Mouse (Mus musculus): ENCODE results near the gene Bicra. TPM values are rescaled to one million over a fixed set of nuclear protein-coding genes. Genes with fewer than 3 reads are reported as not detected.

Bicra gene
- total RNA-seq, 4 experiments from 2014 or later = 15.4 to 20.0 (median 17.2) TPM

DNA sequence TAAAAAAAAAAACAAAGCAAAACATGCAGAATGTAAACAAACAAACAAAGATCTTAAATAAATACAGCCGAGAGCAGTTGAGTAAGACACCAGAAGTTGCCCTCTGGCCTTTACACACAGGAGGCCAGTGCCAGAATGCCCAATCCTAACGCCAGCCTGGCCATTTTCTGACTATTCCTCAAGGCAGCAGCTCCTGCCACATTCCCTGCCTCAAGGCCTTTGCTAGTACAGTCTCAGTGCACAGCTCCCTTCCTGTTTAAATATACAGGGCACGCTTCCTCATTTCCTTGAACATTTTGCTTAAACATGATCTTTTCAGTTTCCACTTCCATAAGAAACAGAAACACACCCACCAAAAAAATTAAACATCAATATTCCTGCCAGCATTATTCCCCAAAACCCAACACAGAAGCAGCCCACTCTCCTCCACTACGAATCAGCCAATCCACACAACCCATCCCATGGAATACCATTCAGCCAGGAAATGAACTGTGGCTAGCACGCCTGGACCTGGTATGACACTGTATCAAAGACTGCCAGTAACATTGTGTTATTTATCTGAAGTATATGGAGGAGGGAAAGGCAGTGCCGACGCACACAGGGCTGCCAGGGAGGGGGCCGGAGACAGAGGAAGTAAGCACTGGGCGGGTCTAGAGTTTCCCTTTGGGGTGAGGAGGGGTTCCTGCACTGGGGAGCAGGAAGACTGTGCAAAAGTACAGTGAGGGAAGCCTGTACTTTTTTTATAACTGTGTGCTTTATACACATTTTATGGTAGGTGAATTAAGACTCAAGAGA, 29.5 kb downstream of the Bicra start:
- DNase-seq (ENCODE audit: low spot score in 2 of 2) = no peak

GRCm38 (mm10) chr7:16015384-16015783, 32.3 kb downstream of the Bicra start:
- no peak for DNase-seq (ENCODE audit: low spot score in 2 of 2)

GRCm38 (mm10) chr7:16014521-16015175, 33.1 kb downstream of the Bicra start:
- no peak for DNase-seq (ENCODE audit: low spot score in 2 of 2)

GRCm38 (mm10) chr7:16013722-16014275, 33.9 kb downstream of the Bicra start:
- no peak for DNase-seq (ENCODE audit: low spot score in 2 of 2)

DNA sequence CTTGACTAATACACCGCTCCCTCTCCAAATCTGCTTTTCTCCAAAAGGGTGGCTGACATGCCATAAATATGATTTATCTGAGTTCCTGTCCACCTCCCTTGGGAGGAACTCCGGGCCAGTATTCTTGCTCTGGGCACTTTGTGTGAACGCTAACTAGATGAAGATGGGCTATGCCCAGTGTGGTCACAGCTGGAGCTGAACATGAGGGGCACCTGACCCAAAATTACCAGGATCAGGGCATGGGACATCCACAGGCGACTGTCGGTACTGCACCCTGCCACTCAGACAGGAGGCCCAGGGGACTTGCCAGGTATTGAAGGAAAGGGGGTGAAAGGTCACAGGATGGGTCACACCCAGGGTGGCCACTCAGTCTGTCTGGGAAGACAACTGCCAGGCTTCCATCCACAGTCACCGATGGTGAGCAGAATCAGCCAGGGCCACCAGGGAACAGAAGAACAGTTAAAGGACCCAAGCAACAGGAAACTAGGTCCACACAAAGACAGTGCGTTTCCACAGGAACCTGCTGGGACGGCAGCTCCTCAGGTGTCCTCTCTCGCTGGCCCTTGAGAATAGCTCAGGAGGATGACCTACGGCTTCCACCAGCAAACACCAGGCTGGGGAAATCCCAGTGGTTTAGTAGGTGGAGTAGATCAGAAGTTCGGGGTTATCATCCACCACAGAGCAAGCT, 35.0 kb downstream of the Bicra start:
- no peak for DNase-seq (ENCODE audit: low spot score in 2 of 2)

- DNase-seq (ENCODE audit: low spot score in 2 of 2) = no peak
These were observed 36.2 kb downstream of the Bicra start for GRCm38 (mm10) chr7:16011418-16012085.

DNA sequence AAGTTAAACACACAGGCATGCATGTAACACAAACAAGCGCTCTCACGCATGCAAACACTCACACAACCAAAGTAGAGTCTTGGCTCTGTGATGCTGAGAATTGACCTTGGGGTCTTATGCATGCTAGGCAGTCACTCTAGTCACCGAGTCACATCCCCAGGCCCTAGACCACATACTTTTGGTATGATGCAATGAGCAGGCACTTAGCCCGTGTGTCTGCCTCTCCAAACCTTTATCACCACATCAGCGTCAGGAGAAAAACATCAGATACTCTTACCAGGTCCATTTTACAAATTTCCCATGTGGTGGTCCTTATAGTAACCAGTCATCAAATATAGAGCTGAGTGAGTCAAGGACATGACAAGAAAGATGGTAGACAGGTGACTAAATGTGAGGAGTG, 37.1 kb downstream of the Bicra start:
- DNase-seq (ENCODE audit: low spot score in 2 of 2) = no peak

GRCm38 (mm10) chr7:16009636-16010035, 38.1 kb downstream of the Bicra start:
- DNase-seq (ENCODE audit: low spot score in 2 of 2) = no peak

DNA sequence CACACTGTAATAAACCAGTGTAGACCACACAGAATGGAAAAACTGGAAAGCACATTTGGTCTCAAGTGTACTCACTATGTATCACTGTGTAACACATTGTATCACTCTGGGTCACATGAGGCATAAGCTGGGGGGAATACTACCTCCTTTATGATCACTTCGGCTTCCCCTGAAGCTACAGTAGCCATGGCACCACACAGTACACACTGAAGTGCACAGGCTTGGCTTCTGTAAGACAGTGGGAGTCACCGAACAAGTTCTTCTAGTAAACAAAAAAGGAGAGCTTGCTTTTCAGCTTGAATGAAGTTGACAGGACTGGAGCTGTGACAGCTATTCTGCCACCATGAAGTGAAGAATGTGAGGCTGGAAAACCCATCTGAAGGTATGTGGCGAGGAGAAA, 42.7 kb downstream of the Bicra start:
- DNase-seq (ENCODE audit: low spot score in 2 of 2) = no peak

- no peak for DNase-seq (ENCODE audit: low spot score in 2 of 2)
These were observed 43.4 kb downstream of the Bicra start for GRCm38 (mm10) chr7:16004177-16004856.

DNA sequence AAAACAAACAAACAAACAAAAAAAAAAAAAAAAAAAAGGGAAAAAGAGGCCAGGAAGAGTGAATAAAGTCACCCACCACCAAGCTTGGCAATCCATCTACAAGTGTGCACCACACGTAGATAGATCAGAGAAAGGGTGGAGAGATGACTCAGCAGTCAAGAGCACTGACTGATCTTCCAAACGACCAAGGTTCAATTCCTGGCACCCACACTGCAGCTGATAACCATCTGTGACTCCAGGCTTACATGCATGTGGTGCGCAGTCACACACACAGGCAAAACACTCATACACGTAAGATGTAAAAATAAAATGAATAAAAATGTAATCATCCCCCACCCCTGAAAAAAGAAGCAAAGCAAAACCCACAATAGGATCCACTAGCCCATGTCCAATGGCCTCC, 44.7 kb downstream of the Bicra start:
- no peak for DNase-seq (ENCODE audit: low spot score in 2 of 2)

- DNase-seq (ENCODE audit: low spot score in 2 of 2) = peak; percentile 59 to 60
These were observed 45.5 kb downstream of the Bicra start for GRCm38 (mm10) chr7:16002171-16002570.

GRCm38 (mm10) chr7:16001691-16002090, 46.0 kb downstream of the Bicra start:
- DNase-seq (ENCODE audit: low spot score in 2 of 2) = no peak

DNA sequence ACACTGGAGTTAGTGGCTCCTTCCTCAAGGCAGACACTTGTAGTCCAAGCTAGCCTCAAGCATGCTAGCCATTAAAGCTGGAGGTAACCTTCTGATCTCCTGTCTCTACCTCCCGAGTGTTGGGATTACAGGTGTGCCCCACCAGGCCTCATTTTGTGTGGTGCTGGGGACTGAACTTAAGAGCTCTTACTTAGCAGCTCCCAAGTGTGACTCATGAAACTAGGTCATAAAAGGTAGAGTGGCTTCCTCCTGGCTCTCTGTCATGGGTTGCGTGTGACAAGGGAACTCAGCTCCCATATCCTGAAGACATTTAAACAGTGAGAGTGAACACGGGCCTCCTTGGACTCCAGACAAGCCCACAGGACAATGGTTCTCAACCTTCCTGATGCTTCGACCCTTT, 53.9 kb downstream of the Bicra start:
- no peak for DNase-seq (ENCODE audit: low spot score in 2 of 2)

DNA sequence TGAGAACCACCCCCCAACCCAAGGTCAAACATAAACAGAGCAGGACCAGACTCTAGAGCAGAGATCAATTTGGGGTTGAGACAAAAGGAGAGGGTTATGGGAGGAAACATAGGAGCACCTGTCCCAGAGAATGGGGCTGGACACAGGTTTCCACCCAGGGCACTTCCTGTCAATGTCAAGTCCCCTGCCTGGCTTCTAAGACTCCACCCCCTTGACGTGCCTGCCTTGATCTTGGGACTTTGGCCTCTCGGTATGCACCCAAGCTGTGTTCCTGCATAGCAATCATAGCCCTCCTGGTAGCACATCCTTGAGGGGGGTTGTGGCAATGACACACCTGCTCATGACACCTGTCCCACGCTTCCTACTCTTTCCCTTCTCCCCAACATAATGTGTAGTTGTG, 54.6 kb downstream of the Bicra start:
- DNase-seq (ENCODE audit: low spot score in 2 of 2) = no peak

GRCm38 (mm10) chr7:15991764-15992163, 56.0 kb downstream of the Bicra start:
- DNase-seq (ENCODE audit: low spot score in 2 of 2) = no peak

GRCm38 (mm10) chr7:15987661-15988356, 59.9 kb downstream of the Bicra start:
- DNase-seq (ENCODE audit: low spot score in 2 of 2) = no peak

DNA sequence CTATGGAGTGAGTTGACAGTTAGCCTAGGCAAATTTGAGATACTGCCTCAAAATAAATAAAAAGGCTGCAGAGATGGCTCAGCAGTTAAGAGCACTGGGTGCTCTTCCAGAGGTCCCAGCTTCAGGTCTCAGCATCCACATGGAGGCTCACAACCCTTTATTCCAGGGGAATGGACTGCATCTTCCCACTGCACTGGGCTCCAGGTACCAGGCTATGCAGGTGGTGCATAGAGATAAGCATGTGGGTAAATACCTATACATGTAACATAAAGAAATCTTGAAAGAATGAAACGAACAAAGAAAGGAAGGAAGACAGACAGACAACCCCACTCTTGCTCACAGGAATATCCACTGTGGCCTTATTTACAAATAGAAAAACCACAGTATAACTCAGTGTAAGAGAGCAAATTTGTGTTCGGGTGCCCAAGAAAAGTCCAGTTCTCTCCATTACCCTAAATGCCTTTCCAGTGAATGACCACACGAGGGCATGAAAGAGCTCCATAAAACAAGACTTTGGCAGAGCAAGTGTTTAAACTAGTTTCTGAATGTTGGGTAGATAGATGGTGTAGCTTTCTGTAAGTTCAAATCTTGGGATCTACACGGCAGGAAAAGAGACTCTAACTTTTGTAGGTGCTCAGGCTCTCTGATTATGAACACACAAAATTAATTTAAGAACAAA, 64.9 kb downstream of the Bicra start:
- no peak for DNase-seq (ENCODE audit: low spot score in 2 of 2)

GRCm38 (mm10) chr7:15981538-15981937, 66.2 kb downstream of the Bicra start:
- DNase-seq (ENCODE audit: low spot score in 2 of 2) = no peak

DNA sequence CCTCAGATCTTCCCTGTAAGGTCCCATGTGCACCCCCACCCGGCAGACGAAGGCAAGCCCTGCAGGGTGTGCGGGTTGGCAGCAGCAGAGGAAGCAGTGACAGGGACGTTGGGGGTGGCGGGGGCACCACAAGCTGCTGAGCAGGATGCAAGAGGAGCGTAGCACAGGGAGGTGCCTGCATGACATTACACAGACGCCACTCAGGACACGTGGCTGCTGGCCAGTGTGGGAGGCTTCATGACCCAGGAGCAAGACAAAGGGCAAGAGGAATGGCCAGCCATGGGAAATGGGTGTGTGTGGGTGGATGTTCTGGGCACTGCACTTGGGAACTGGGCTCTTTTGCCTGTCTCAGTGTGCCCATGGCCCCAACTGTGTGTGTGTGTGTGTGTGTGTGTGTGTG, 67.5 kb downstream of the Bicra start:
- peak in 1 of 2 experiments; percentile 70 for DNase-seq (ENCODE audit: low spot score in 2 of 2)
